Mouse (Mus musculus): ENCODE measurements around the gene Cotl1. TPM values are rescaled to one million over a fixed set of nuclear protein-coding genes. Genes with fewer than 3 reads are reported as not detected.
"Not testable (repeated sequence)": the region's sequence is repeated elsewhere in the genome, so short reads cannot be mapped to it uniquely, and the experiment has no call there.

Gene Cotl1
- polyA plus RNA-seq, 1 experiment from 2014 or later: 458 TPM

DNA sequence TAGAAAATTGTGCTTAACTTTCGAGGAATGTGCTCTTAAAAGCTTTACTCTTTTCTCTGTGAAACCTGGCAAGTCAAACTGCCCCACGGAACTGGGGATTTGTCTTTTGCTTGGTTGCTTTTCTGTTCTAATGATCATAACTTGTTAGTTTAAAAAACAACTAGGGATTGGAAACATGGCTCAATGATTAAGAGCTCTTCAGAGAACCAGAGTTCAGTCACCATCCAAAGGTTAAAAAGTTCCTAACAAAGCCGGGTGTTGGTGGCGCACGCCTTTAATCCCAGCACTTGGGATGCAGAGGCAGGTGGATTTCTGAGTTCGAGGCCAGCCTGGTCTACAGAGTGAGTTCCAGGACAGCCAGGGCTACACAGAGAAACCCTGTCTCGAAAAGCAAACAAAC is 5.4 kb upstream of the Cotl1 start:
- H3K4me3 ChIP-seq (ENCODE audit: low read depth, low read length); ATAC-seq (ENCODE audit: low FRiP score); H3K9me3 ChIP-seq (ENCODE audit: control insufficient read depth, low read length); H3K27me3 ChIP-seq (ENCODE audit: control insufficient read depth, insufficient read depth, low read length); H3K4me2 ChIP-seq (replicated peaks; ENCODE audit: low read depth, low read length); H3K27ac ChIP-seq (ENCODE audit: low read depth, low read length); H3K9ac ChIP-seq (ENCODE audit: low read depth, low read length); H3K36me3 ChIP-seq (ENCODE audit: control insufficient read depth, insufficient read depth, low read length); H3K4me1 ChIP-seq (replicated peaks; ENCODE audit: control insufficient read depth, insufficient read depth, low read length); DNase-seq (ENCODE audit: low spot score): not testable (repeated sequence)
- WGBS: 82% methylated on average over 7 of the region's 7 CpGs

DNA sequence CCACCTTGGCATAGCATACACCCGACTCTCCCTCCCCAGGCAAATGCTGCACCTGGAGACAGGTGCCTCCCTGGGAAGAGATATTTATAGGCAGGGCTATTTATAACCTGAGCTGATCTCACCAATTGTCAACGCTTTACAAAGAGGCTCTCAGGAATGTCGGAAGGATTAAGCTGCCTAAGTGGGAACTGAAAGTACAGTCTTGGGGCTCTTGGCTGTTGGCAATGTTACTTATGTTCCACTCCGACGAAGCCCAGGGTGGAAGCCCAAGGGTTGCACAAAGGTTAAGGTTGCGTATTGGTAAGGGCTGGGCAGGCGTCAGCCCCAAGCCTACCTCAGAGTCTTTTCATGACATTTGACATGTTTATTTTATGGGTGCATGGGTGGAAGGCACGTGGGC is 4.2 kb upstream of the Cotl1 start:
- Histone ChIP-seq H3K9me3 (ENCODE audit: control insufficient read depth, low read length) (no peaks in the 10 kb centered on the region), H3K36me3 (ENCODE audit: control insufficient read depth, insufficient read depth, low read length) (no peaks in the 10 kb centered on the region), H3K27me3 (ENCODE audit: control insufficient read depth, insufficient read depth, low read length) (no peaks in the 10 kb centered on the region), H3K4me3 (ENCODE audit: low read depth, low read length) (no peak overlapping the region), H3K4me1 (replicated peaks; ENCODE audit: control insufficient read depth, insufficient read depth, low read length) (peaks cover 4% of the 10 kb centered on the region; the same call in 1 of the 2 replicates), H3K9ac (ENCODE audit: low read depth, low read length) (no peak overlapping the region), H3K27ac (ENCODE audit: low read depth, low read length) (no peak overlapping the region), H3K4me2 (replicated peaks; ENCODE audit: low read depth, low read length) (no peak overlapping the region)
- ATAC-seq (ENCODE audit: low FRiP score) (no peak), DNase-seq (ENCODE audit: low spot score) (no peak)
- WGBS: 55% methylated on average over 8 of the region's 8 CpGs

DNA sequence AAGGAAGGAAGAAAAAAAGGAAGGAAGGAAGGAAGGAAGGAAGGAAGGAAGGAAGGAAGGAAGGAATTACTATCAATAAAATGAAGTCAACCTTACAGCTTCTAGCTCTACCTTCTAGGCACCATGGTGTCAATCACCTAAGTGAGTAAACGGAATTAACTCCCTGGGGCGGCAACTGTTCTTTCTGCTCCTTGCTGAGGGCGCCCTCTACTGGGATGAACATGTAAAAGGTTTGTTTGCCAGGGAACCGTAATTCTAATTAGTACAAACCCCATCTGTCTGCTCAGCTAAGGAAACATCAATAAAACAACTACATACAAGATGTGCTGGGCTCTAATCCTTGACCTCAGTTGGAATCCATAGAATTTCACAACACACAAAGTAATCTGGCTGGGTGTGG is 3.1 kb upstream of the Cotl1 start:
- Histone ChIP-seq H3K4me1 (replicated peaks; ENCODE audit: control insufficient read depth, insufficient read depth, low read length) (peaks cover 6% of the 10 kb centered on the region), H3K9me3 (ENCODE audit: control insufficient read depth, low read length) (no peaks in the 10 kb centered on the region), H3K4me2 (replicated peaks; ENCODE audit: low read depth, low read length) (no peak overlapping the region), H3K27ac (ENCODE audit: low read depth, low read length) (no peak overlapping the region), H3K36me3 (ENCODE audit: control insufficient read depth, insufficient read depth, low read length) (no peaks in the 10 kb centered on the region), H3K27me3 (ENCODE audit: control insufficient read depth, insufficient read depth, low read length) (no peaks in the 10 kb centered on the region), H3K4me3 (ENCODE audit: low read depth, low read length) (no peak overlapping the region), H3K9ac (ENCODE audit: low read depth, low read length) (no peak overlapping the region)
- ATAC-seq (ENCODE audit: low FRiP score): no peak
- WGBS: 2% methylated on average over 4 of the region's 4 CpGs
- peak; percentile 86 for DNase-seq (ENCODE audit: low spot score)

DNA sequence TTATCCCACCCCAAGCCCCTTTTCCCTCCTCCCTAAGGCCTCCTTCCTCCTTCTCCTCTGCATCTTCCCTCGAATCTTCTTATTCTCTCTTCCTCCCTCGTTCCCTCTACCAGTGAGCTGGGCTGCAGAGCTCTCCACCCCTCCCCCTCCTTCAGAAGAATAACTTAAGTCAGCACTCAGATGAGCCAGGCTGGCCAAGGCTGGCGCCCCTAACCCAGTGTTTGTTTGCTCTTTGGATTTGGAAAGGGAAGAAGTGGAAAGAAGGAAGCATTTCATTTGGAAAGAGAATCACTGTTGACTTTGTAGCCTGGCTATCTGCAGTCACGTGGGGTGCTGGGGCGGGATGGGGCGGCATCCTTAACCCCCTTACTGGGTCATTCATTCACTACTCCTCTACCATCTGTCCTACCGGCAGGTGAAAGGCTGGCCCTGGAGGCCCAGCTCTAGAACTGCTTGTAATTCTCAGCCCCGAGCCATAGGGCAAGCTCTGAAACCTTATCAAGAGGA is 614 bp upstream of the Cotl1 start:
- H3K4me2 ChIP-seq (replicated peaks; ENCODE audit: low read depth, low read length): peak overlapping the region; percentile 86
- H3K27ac ChIP-seq (ENCODE audit: low read depth, low read length): peak overlapping the region; percentile 56
- H3K27me3 ChIP-seq (ENCODE audit: control insufficient read depth, insufficient read depth, low read length): no peaks in the 10 kb centered on the region
- ATAC-seq (ENCODE audit: low FRiP score) (peak; percentile 23), DNase-seq (ENCODE audit: low spot score) (no peak)
- H3K4me1 ChIP-seq (replicated peaks; ENCODE audit: control insufficient read depth, insufficient read depth, low read length): peaks cover 11% of the 10 kb centered on the region
- H3K9me3 ChIP-seq (ENCODE audit: control insufficient read depth, low read length): no peaks in the 10 kb centered on the region
- peak overlapping the region; percentile 56; the same call in 1 of the 2 replicates for H3K9ac ChIP-seq (ENCODE audit: low read depth, low read length)
- 5% methylated on average over 8 of the region's 8 CpGs for WGBS
- H3K36me3 ChIP-seq (ENCODE audit: control insufficient read depth, insufficient read depth, low read length): no peaks in the 10 kb centered on the region
- H3K4me3 ChIP-seq (ENCODE audit: low read depth, low read length): peak overlapping the region; percentile 67

DNA sequence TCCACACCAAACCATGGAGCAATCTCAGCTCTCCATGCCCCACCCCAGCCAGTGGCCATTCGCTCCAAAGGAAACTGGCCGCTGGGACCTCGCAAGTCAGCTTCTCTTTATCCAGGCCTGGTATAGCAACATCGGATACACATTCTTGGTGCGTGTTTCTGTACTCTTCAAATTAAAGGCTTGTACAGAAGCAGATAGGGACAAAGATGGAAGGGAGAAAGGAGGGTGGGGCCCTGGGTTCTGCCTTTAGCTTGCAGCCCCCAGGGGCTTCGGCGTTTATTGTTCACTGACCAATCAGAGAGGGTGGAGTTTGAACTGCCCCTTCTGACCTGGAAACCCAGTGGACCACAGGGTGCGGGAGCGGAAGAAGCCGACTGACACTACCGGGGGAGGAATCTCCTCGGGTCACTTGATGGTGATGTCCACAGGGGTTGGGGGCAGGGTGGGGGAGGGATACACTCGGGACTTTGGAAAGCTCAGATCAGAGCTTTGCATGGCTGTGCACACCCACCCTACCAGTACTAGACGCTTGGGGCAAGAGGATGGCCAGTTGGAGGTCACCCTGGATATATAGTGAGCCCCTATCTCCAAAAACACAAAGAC is 824 bp downstream of the Cotl1 start:
- WGBS: 13% methylated on average over 14 of the region's 14 CpGs
- peak overlapping the region; percentile 79 for H3K9ac ChIP-seq (ENCODE audit: low read depth, low read length)
- H3K4me3 ChIP-seq (ENCODE audit: low read depth, low read length): peak overlapping the region; percentile 67
- no peaks in the 10 kb centered on the region for H3K27me3 ChIP-seq (ENCODE audit: control insufficient read depth, insufficient read depth, low read length)
- H3K27ac ChIP-seq (ENCODE audit: low read depth, low read length): peak overlapping the region; percentile 75
- peaks cover 11% of the 10 kb centered on the region for H3K4me1 ChIP-seq (replicated peaks; ENCODE audit: control insufficient read depth, insufficient read depth, low read length)
- ATAC-seq (ENCODE audit: low FRiP score): peak; percentile 21
- no peaks in the 10 kb centered on the region for H3K9me3 ChIP-seq (ENCODE audit: control insufficient read depth, low read length)
- DNase-seq (ENCODE audit: low spot score): peak; percentile 60
- H3K4me2 ChIP-seq (replicated peaks; ENCODE audit: low read depth, low read length): peak overlapping the region; percentile 86
- no peaks in the 10 kb centered on the region for H3K36me3 ChIP-seq (ENCODE audit: control insufficient read depth, insufficient read depth, low read length)

DNA sequence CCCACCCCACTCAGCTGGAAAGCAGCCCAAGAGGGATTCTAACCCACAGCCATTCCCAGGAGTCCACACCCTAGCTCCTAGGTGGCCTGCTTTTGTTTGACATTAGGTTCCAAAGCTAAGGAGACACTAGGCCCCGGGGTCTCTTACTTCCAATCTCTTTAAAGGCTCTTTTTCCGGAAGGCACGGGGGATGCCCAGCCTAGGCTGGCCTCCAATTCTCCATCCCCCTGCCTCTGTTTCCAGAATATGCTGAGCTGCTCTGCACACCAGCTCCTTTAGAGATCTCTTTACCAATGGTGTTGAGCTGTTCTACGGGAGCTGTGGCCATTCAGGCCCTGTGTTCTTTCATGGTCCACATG is 1.4 kb downstream of the Cotl1 start:
- peak overlapping the region; percentile 86 for H3K4me2 ChIP-seq (replicated peaks; ENCODE audit: low read depth, low read length)
- no peaks in the 10 kb centered on the region for H3K9me3 ChIP-seq (ENCODE audit: control insufficient read depth, low read length)
- H3K27ac ChIP-seq (ENCODE audit: low read depth, low read length): peak overlapping the region; percentile 56
- 58% methylated on average over 4 of the region's 4 CpGs for WGBS
- DNase-seq (ENCODE audit: low spot score) (peak; percentile 19), ATAC-seq (ENCODE audit: low FRiP score) (no peak)
- peaks cover 11% of the 10 kb centered on the region for H3K4me1 ChIP-seq (replicated peaks; ENCODE audit: control insufficient read depth, insufficient read depth, low read length)
- H3K36me3 ChIP-seq (ENCODE audit: control insufficient read depth, insufficient read depth, low read length): no peaks in the 10 kb centered on the region
- H3K27me3 ChIP-seq (ENCODE audit: control insufficient read depth, insufficient read depth, low read length): no peaks in the 10 kb centered on the region
- H3K9ac ChIP-seq (ENCODE audit: low read depth, low read length): peak overlapping the region; percentile 79
- peak overlapping the region; percentile 67 for H3K4me3 ChIP-seq (ENCODE audit: low read depth, low read length)

DNA sequence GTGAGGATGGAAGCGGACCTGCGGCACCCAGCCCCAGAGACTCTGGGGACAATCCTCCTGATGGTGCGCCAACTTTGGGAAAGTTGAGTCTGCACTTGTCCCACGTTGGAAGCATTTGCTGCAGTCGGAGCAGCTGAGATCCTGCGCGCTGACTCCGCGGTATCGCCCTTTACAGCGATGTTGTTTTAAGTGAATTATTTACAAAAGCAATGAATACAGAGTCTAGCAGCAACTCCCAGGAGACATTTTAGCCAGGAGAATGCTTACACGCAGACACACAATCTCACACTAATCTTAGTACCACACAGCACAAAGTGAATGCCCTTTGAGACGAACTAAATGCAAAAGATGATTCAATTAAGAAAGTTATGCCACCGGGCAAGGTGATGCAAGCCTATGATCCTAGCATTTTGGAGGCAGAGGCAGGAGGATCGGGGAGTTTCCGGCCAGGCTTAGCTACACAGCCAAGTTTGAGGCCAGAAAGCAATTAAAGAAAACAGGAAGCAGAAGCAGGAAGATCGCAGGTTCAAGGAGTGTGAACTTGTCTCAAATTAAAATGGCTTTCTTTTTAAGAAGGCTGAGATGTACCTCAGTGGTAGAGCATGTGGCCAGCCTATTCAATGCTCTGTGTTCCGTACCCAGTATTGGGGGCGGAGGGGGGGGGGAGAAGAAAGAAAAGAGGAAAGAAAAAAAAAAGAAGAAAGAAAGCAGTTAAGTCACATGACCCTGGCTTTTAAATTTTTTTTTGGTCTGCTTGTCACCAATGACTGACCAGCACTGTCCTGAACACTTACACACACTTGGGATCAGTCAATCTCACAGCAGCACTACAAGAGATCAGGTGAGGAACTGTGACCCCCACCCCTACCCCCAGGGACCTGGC is 2.0 kb downstream of the Cotl1 start:
- Histone ChIP-seq H3K27ac (ENCODE audit: low read depth, low read length) (peak overlapping the region; percentile 56), H3K4me1 (replicated peaks; ENCODE audit: control insufficient read depth, insufficient read depth, low read length) (peaks cover 13% of the 10 kb centered on the region)
- 65% methylated on average over 19 of the region's 19 CpGs for WGBS

DNA sequence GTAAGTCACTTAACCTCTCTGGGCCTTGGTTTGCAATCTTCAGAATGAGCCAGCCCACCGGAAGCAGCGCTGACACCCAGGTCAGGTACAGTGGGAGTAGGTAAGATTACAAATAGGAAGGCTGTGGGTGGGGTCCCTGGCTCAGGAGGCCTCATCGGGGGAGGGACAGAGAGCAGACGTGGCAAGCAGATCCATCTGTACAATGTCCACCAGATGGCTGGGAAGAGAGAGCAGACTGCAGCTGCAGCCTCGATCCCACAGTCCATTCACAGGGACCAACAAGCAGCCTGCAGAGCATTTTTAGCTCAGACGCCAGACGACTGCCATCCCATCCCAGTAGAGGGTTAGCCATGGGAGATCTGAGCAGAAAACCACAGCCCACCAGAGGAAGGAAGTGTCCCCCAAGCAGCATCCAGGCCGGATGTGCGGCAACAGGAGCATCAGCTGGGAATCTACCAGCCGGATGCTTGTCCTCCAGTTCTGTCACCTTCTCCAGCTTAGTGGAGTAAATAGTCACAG is 2.7 kb downstream of the Cotl1 start:
- H3K9ac ChIP-seq (ENCODE audit: low read depth, low read length): peak overlapping the region; percentile 3; the same call in 1 of the 2 replicates
- DNase-seq (ENCODE audit: low spot score): peak; percentile 35
- peaks cover 18% of the 10 kb centered on the region for H3K4me1 ChIP-seq (replicated peaks; ENCODE audit: control insufficient read depth, insufficient read depth, low read length)
- peak overlapping the region; percentile 67 for H3K4me3 ChIP-seq (ENCODE audit: low read depth, low read length)
- no peak for ATAC-seq (ENCODE audit: low FRiP score)
- WGBS: 43% methylated on average over 10 of the region's 10 CpGs
- H3K4me2 ChIP-seq (replicated peaks; ENCODE audit: low read depth, low read length): peak overlapping the region; percentile 86
- no peaks in the 10 kb centered on the region for H3K36me3 ChIP-seq (ENCODE audit: control insufficient read depth, insufficient read depth, low read length)
- H3K27me3 ChIP-seq (ENCODE audit: control insufficient read depth, insufficient read depth, low read length): no peaks in the 10 kb centered on the region
- peak overlapping the region; percentile 43 for H3K27ac ChIP-seq (ENCODE audit: low read depth, low read length)
- H3K9me3 ChIP-seq (ENCODE audit: control insufficient read depth, low read length): no peaks in the 10 kb centered on the region

More for the DNA sequence above, 2.0 kb downstream of the Cotl1 start:
- Histone ChIP-seq H3K4me2 (replicated peaks; ENCODE audit: low read depth, low read length) (peak overlapping the region; percentile 86), H3K36me3 (ENCODE audit: control insufficient read depth, insufficient read depth, low read length) (no peaks in the 10 kb centered on the region), H3K9ac (ENCODE audit: low read depth, low read length) (peak overlapping the region; percentile 79), H3K4me3 (ENCODE audit: low read depth, low read length) (peak overlapping the region; percentile 67), H3K9me3 (ENCODE audit: control insufficient read depth, low read length) (no peaks in the 10 kb centered on the region), H3K27me3 (ENCODE audit: control insufficient read depth, insufficient read depth, low read length) (no peaks in the 10 kb centered on the region)
- DNase-seq (ENCODE audit: low spot score) (peak; percentile 15), ATAC-seq (ENCODE audit: low FRiP score) (no peak)
